Mouse (Mus musculus) limb, embryonic 13.5 days (tissue): ENCODE measurements at regions not wholly inside any gene's neighbourhood (a gene's known extent, or its start where the extent isn't known, plus 50 kb on each side); places are given as distances from the start of the nearest gene placed in this dataset.
"Not testable (repeated sequence)": the region's sequence is repeated elsewhere in the genome, so short reads cannot be mapped to it uniquely, and the experiment has no call there.

Experiments used
- ATAC-seq: fragments of 200-750 bp; cut with Nextera tagmentation; 2 replicates; pipeline ENCODE4 v1.8.0; 2017; ENCODE audit warnings: low read depth, moderate number of reproducible peaks, moderate TSS enrichment; ENCODE audit not compliant: low FRiP score
- H3K27ac ChIP-seq: fragments of 300-500 bp; sonication (generic); 2 replicates; pipeline ENCODE4 v1.5.1; 2015; ENCODE audit warnings: inconsistent platforms, mild to moderate bottlenecking, moderate library complexity
- H3K27me3 ChIP-seq: fragments of 300-500 bp; sonication (generic); 2 replicates; pipeline ENCODE4 v1.6.1; 2015; ENCODE audit warnings: mild to moderate bottlenecking, inconsistent platforms
- H3K36me3 ChIP-seq: fragments of 300-500 bp; sonication (generic); 2 replicates; pipeline ENCODE4 v1.6.1; 2015; ENCODE audit warnings: inconsistent platforms, mild to moderate bottlenecking, moderate library complexity
- H3K4me1 ChIP-seq: fragments of 300-500 bp; sonication (generic); 2 replicates; pipeline ENCODE4 v1.6.1; 2015; ENCODE audit warnings: inconsistent platforms
- H3K4me2 ChIP-seq: fragments of 300-500 bp; sonication (generic); replicated peaks from 2 replicates; pipeline ENCODE4 v1.6.1; 2015; ENCODE audit warnings: inconsistent platforms, mild to moderate bottlenecking, moderate library complexity
- H3K4me3 ChIP-seq: fragments of 300-500 bp; sonication (generic); 2 replicates; pipeline ENCODE4 v1.5.1; 2015; ENCODE audit warnings: moderate library complexity, mild to moderate bottlenecking, inconsistent platforms
- H3K9ac ChIP-seq: fragments of 300-500 bp; sonication (generic); 2 replicates; pipeline ENCODE4 v1.6.1; 2015; ENCODE audit warnings: mild to moderate bottlenecking, inconsistent platforms
- H3K9me3 ChIP-seq: fragments of 300-500 bp; sonication (generic); 2 replicates; pipeline ENCODE4 v1.6.1; 2016; ENCODE audit warnings: inconsistent platforms
- WGBS: fragments of 180-500 bp; shearing (Covaris S2); methylation state at CpG from one replicate; pipeline ENCODE4 v1.1.7; 2015; 5-methylcytosine and 5-hydroxymethylcytosine counted together

- H3K4me1 ChIP-seq, H3K9ac ChIP-seq, H3K36me3 ChIP-seq, H3K4me2 ChIP-seq, H3K27me3 ChIP-seq, H3K4me3 ChIP-seq, H3K9me3 ChIP-seq, H3K27ac ChIP-seq: not testable (repeated sequence)
- WGBS: 90% methylated on average over 4 of the region's 4 CpGs
- peak; percentile 86 for ATAC-seq
Observed at GRCm38 (mm10) chr3:44991467-44991992, 386.7 kb upstream of the Pcdh10 start.
